Mouse (Mus musculus) large intestine, adult 2 months (tissue): ENCODE results near the gene Peli2. TPM values are rescaled to one million over a fixed set of nuclear protein-coding genes. Genes with fewer than 3 reads are reported as not detected.

Experiments used
- DNase-seq: peaks from one replicate; pipeline ENCODE4 v3.0.0-alpha.2; 2012; ENCODE audit warnings: low read depth, low spot score
- WGBS: fragments of 180-500 bp; shearing (Covaris S2); methylation state at CpG from one replicate; pipeline ENCODE4 v1.1.7; 2018; 5-methylcytosine and 5-hydroxymethylcytosine counted together
- polyA plus RNA-seq: library from polyadenylated mRNA; depleted of rRNA; stranded (reverse); fragments of >200 nt; gene quantifications from 2 replicates; pipeline ENCODE4 v1.2.3, GENCODE M21; 2012

Gene Peli2
- polyA plus RNA-seq, 1 experiment = 2.4 TPM

- DNase-seq = no peak
These were observed 27.1 kb downstream of the Peli2 start for GRCm38 (mm10) chr14:48147688-48148087.

GRCm38 (mm10) chr14:48148615-48149014 is 28.0 kb downstream of the Peli2 start:
- 89% methylated on average over 6 of the region's 6 CpGs for WGBS

More at GRCm38 (mm10) chr14:48147688-48148087, 27.1 kb downstream of the Peli2 start:
- 87% methylated on average over 6 of the region's 6 CpGs for WGBS

GRCm38 (mm10) chr14:48149351-48149750 is 28.7 kb downstream of the Peli2 start:
- no peak for DNase-seq
- 92% methylated on average over 9 of the region's 9 CpGs for WGBS

More at GRCm38 (mm10) chr14:48148615-48149014, 28.0 kb downstream of the Peli2 start:
- DNase-seq = no peak

GRCm38 (mm10) chr14:48150903-48151302 is 30.3 kb downstream of the Peli2 start:
- DNase-seq = no peak

GRCm38 (mm10) chr14:48151554-48151953 is 30.9 kb downstream of the Peli2 start:
- WGBS = 72% methylated on average over 2 of the region's 2 CpGs
- no peak for DNase-seq

More at GRCm38 (mm10) chr14:48150903-48151302, 30.3 kb downstream of the Peli2 start:
- WGBS = 100% methylated on average over 1 of the region's 1 CpGs

- WGBS = 65% methylated on average over 2 of the region's 2 CpGs
- no peak for DNase-seq
These were observed 32.4 kb downstream of the Peli2 start for GRCm38 (mm10) chr14:48153064-48153463.

GRCm38 (mm10) chr14:48153865-48154511 is 33.4 kb downstream of the Peli2 start:
- 87% methylated on average over 5 of the region's 5 CpGs for WGBS
- DNase-seq = no peak

- no peak for DNase-seq
- 87% methylated on average over 8 of the region's 8 CpGs for WGBS
These were observed 34.0 kb downstream of the Peli2 start for GRCm38 (mm10) chr14:48154641-48155040.

- WGBS = 65% methylated on average over 13 of the region's 13 CpGs
- DNase-seq = no peak
These were observed 34.5 kb downstream of the Peli2 start for GRCm38 (mm10) chr14:48155153-48155552.

- WGBS = 88% methylated on average over 3 of the region's 3 CpGs
- DNase-seq = no peak
These were observed 36.5 kb downstream of the Peli2 start for GRCm38 (mm10) chr14:48157085-48157484.

- DNase-seq = no peak
- 82% methylated on average over 8 of the region's 8 CpGs for WGBS
These were observed 37.2 kb downstream of the Peli2 start for GRCm38 (mm10) chr14:48157835-48158234.

GRCm38 (mm10) chr14:48159401-48159800 is 38.8 kb downstream of the Peli2 start:
- no peak for DNase-seq
- WGBS = 55% methylated on average over 3 of the region's 3 CpGs

GRCm38 (mm10) chr14:48162446-48162845 is 41.8 kb downstream of the Peli2 start:
- 92% methylated on average over 14 of the region's 14 CpGs for WGBS
- no peak for DNase-seq

- WGBS = 41% methylated on average over 8 of the region's 8 CpGs
- no peak for DNase-seq
These were observed 44.3 kb downstream of the Peli2 start for GRCm38 (mm10) chr14:48164917-48165316.

GRCm38 (mm10) chr14:48166396-48166795 is 45.8 kb downstream of the Peli2 start:
- DNase-seq = no peak
- 80% methylated on average over 9 of the region's 9 CpGs for WGBS

GRCm38 (mm10) chr14:48167020-48167419 is 46.4 kb downstream of the Peli2 start:
- DNase-seq = no peak
- 48% methylated on average over 3 of the region's 3 CpGs for WGBS

- no peak for DNase-seq
- WGBS = 90% methylated on average over 6 of the region's 6 CpGs
These were observed 47.5 kb downstream of the Peli2 start for GRCm38 (mm10) chr14:48168116-48168515.

GRCm38 (mm10) chr14:48169970-48170369 is 49.3 kb downstream of the Peli2 start:
- DNase-seq = no peak
- WGBS = 66% methylated on average over 7 of the region's 7 CpGs

GRCm38 (mm10) chr14:48171268-48171667 is 50.6 kb downstream of the Peli2 start:
- WGBS = 89% methylated on average over 12 of the region's 12 CpGs
- DNase-seq = no peak

GRCm38 (mm10) chr14:48172026-48172425 is 51.4 kb downstream of the Peli2 start:
- DNase-seq = no peak
- WGBS = 14% methylated on average over 8 of the region's 8 CpGs

GRCm38 (mm10) chr14:48172876-48173275 is 52.3 kb downstream of the Peli2 start:
- no peak for DNase-seq
- 69% methylated on average over 8 of the region's 8 CpGs for WGBS

- WGBS = 25% methylated on average over 9 of the region's 9 CpGs
- DNase-seq = no peak
These were observed 53.2 kb downstream of the Peli2 start for GRCm38 (mm10) chr14:48173840-48174239.
